Mouse (Mus musculus) mouse trophoblast stem cell (cell line): ENCODE measurements around the gene 1190005I06Rik.

ENCODE experiments used
- in situ Hi-C, 2 experiments: fragments of 300-500 bp; cut with MseI, MboI; formaldehyde crosslinking; loops; 2 replicates in 1 of 2; 3 replicates in 1 of 2; pipeline ENCODE4 v1.15.1; 2025

The 1190005I06Rik gene

GRCm38 (mm10) chr8:120668374-120668905 is 21.0 kb upstream of the 1190005I06Rik start, which contains the start of gene Emc8:
Emc8 (minus strand) TSS chr8:120668573.
- in situ Hi-C loops: no loop called here

DNA sequence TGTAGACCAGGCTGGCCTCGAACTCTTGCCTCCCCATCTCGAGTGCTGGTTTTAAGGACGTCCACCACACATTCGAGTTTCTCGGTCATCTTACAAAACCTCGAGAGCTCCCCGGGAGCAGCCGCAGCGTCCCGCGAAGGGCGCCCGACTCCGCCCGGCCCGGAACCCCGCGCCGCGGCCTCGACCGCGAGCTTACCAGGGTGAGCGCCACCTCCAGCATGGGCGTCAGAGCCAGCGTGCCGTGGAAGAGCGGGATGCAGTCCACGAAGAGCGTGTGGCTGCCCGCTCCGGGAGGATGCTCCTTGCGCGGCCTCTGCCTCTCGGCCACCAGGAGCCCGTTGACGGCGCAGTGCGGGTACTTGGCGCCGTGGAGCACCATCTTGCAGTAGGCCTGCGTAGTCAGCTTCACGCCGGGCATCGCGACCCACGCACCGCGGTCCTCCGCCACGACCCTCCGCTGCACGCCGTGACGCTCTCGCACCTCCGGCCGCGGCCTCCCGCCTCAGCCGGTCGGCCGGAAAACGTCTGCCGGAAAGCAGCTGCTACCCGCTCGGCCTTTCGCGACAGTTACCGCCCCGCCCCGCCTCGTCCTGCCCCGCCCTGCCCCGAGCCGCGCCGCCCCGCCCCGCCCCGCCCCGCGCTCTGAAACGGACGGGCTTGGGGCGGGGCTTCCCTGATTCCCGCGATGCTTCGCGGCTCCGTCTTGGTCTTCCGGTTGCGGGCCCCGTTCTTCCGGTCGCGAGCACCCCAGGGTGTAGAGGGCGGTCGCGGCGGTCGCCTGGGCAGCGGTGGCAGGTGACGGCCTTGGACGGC is 20.3 kb upstream of the 1190005I06Rik start, which contains the start of the genes Gm27021 and Cox4i1:
TSS of gene Gm27021 (minus strand) at position 519 of the 813 bp plus-strand sequence.
TSS of gene Cox4i1 (plus strand) at position 662 of the 813 bp plus-strand sequence.
- in situ Hi-C loops: no loop called here

GRCm38 (mm10) chr8:120666807-120667470 is 19.5 kb upstream of the 1190005I06Rik start:
- in situ Hi-C loops: no loop called here

GRCm38 (mm10) chr8:120665726-120666455 is 18.5 kb upstream of the 1190005I06Rik start:
- in situ Hi-C loops: no loop called here

DNA sequence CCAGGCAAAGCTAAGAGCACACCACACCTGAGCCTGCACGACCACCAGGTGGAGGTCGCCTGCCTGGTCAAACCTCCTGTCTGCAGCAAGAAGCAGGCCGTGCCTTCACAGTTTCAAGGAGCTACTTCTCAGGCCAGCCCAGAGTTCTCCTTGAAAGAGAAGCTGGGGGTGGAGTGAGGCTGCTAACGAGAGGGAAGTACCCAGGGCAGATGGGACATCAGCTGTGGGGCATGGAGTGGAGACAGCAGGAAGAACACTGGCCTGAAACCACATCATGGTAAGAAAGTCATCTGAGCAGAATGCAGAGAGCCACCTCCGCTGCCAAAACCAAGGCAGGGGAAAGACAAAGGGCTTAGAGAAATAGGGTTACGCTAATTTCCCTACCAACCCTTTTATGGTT is 17.1 kb upstream of the 1190005I06Rik start:
- in situ Hi-C loops: no loop called here

DNA sequence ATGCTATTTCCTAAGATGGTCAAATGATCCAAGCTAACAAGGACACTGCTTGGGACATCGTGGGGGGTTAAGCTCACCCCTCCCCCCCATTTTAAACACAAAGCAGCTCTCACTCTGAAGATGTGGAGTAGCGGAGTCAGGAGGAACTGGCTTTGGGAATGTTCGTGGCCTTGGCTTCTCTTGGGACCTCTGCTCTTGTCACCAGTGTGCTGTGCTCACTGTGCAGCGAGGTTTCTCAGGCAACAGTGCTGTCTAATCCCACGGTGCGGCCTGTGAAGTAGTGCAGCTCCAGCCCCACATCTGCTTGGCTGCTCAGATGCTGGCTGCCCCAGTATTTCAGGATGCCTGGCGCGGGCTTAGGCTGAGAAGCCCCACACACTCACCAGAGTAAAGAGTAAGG is 10.0 kb upstream of the 1190005I06Rik start:
- in situ Hi-C loops: no loop called here

GRCm38 (mm10) chr8:120656322-120657052 is 9.1 kb upstream of the 1190005I06Rik start:
- in situ Hi-C loops: no loop called here

- in situ Hi-C loops: no loop called here
These were observed 2.8 kb downstream of the 1190005I06Rik start for GRCm38 (mm10) chr8:120644663-120645062.

- in situ Hi-C loops: no loop called here
These were observed 5.3 kb downstream of the 1190005I06Rik start for GRCm38 (mm10) chr8:120642031-120642662.

GRCm38 (mm10) chr8:120641245-120641644 is 6.2 kb downstream of the 1190005I06Rik start:
- in situ Hi-C loops: no loop called here

- in situ Hi-C loops: no loop called here
These were observed 13.0 kb downstream of the 1190005I06Rik start for GRCm38 (mm10) chr8:120634329-120634839.

DNA sequence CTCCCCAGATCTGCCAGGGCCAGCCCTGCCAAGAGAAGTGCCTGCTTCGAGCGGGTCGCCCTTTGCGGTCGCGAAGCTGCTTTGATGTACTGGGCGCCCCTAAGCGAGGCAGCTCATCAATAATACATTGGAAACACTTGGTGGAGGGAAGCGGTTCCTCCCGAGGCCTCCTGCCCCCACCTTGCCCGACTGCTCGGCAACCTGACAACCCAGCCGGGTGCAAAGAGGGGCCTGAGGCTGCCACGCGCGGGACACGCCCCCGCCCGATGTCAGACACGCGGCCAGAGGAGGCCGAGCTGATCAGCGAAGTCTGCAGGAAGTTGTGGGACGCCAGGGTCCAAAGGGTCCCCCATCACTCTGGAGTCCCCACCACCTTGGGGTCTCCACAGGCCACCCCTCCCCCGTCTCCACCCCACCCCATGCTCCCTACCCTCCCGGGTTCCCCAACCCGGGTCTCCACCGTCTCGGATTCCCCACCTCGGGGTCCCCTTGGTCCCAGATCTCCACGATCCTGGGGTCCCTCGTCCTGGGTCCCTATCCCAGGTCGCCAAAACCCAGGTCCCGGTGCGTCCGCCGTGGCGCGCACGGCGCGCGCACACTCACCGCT is 13.7 kb downstream of the 1190005I06Rik start:
- in situ Hi-C loops: no loop called here

DNA sequence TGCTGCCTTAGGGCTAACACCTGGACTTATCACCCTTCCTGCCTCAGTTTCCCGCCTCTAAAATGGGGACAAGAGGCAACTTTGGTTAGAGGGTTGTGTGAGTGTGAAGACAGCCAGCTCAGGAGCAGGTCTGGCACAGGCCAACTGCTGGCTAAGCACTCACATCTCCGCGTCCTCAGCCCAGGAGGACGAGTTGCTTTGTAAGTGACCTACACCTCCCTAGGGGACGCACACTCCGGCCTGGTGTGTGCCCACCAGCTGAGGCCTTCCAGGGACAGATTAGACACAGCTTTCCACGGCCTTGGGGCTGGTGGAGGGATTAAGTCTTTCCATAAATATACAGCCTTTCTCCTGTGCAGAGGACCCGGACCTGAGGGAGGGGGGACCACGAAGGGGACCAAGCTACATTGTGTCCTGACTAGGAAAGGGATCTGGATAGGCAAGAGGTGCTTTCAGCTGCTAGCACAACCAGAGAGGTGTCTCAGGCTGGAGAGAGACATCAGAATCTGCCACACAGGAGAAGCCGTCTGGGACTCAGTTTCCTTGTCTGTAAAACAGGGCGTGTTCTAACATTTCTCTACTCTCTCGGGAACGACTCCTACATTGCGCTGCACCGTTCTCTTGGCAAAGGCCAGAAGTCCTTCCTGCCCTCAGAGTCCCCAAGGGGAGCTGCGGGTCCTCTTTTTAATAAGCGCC is 14.3 kb downstream of the 1190005I06Rik start:
- in situ Hi-C loops: no loop called here

GRCm38 (mm10) chr8:120631441-120632375 is 15.7 kb downstream of the 1190005I06Rik start:
- in situ Hi-C loops: no loop called here

- in situ Hi-C loops: no loop called here
These were observed 16.6 kb downstream of the 1190005I06Rik start for GRCm38 (mm10) chr8:120630848-120631247.

DNA sequence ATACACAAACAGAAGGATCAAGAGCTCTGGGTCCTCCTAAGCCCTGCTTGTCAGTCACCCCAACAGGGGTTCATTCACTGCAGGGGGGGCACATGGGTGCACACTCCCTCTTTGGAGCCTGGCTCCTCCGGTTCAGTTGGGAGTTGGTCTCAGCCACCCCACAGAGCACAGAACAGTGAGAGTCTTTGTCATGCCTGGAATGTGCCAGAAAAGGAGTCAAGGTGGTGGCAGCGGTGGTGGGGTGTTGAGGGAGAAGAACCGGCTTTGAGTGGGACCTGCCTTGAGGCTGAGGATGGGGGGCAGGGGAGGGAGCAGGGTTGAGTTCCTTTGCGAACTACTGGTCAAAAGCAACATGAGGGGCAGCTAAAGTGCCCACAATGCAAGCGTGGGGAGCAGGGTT is 17.4 kb downstream of the 1190005I06Rik start:
- in situ Hi-C loops: no loop called here

GRCm38 (mm10) chr8:120627298-120627697 is 20.1 kb downstream of the 1190005I06Rik start:
- in situ Hi-C loops: no loop called here

DNA sequence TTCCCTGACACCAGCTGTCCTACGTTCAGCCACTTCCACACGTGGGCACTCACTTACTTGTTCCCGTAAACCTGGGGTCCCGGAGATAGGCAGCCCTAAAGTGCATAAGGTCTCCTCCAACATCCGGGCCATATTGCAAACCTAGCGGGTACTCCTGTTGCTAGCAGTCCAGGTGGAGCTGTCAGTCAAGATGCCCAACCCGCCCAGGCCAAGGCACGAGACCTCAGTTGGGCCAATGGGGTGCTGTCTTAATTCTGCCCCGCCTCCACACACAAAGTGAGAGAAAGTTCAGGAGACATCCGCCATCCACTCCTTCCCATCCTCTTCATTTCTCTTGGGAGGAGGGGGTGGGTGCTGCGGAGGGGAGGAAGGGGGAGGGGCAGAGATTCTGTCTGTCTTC is 21.0 kb downstream of the 1190005I06Rik start:
- in situ Hi-C loops: no loop called here
